Mouse (Mus musculus) embryonic fibroblast, embryonic 13.5 days (primary cell): ENCODE measurements around the gene Zfp831.

Experiments used
- CTCF ChIP-seq: IDR thresholded peaks from 2 replicates; pipeline ENCODE4 v1.5.1; 2011; ENCODE audit warnings: mild to moderate bottlenecking, control low read depth, low read length, moderate library complexity, borderline replicate concordance; ENCODE audit not compliant: insufficient read depth
- POLR2A ChIP-seq: IDR thresholded peaks from 2 replicates; pipeline ENCODE4 v1.6.1; 2011; ENCODE audit warnings: low read depth, mild to moderate bottlenecking, control low read depth, low read length, moderate library complexity

- TF ChIP-seq POLR2A (no peak), CTCF (no peak)
Observed at GRCm38 (mm10) chr2:174629299-174629850, 14.0 kb upstream of the Zfp831 start.
